Mouse (Mus musculus) neural tube, embryonic 11.5 days (tissue): ENCODE measurements around the gene Cd38. TPM values are rescaled to one million over a fixed set of nuclear protein-coding genes. Genes with fewer than 3 reads are reported as not detected.
A peak's percentile ranks its signal among the peaks of the same experiment; 100 is the strongest.
"Not testable (repeated sequence)": the region's sequence is repeated elsewhere in the genome, so short reads cannot be mapped to it uniquely, and the experiment has no call there.

ENCODE experiments used
- ATAC-seq: fragments of 200-750 bp; cut with Nextera tagmentation; 2 replicates; pipeline ENCODE4 v1.8.0; 2017; ENCODE audit warnings: moderate number of reproducible peaks, mild to moderate bottlenecking, moderate TSS enrichment, moderate library complexity; ENCODE audit not compliant: insufficient read depth, low FRiP score, low TSS enrichment
- DNase-seq: peaks from one replicate; pipeline ENCODE4 v3.0.0-alpha.2; 2015; ENCODE audit warnings: low spot score
- H3K27ac ChIP-seq: fragments of 300-500 bp; sonication (generic); 2 replicates; pipeline ENCODE4 v1.5.1; 2014; ENCODE audit warnings: low read depth, mild to moderate bottlenecking, low read length
- H3K27me3 ChIP-seq: fragments of 300-500 bp; sonication (generic); 2 replicates; pipeline ENCODE4 v1.6.1; 2014; ENCODE audit warnings: mild to moderate bottlenecking, low read length, mixed read lengths; ENCODE audit not compliant: control insufficient read depth, insufficient read depth
- H3K36me3 ChIP-seq: fragments of 300-500 bp; sonication (generic); 2 replicates; pipeline ENCODE4 v1.6.1; 2014; ENCODE audit warnings: mild to moderate bottlenecking, low read length, moderate library complexity, mixed read lengths; ENCODE audit not compliant: control insufficient read depth, insufficient read depth
- H3K4me1 ChIP-seq: fragments of 300-500 bp; sonication (generic); 2 replicates; pipeline ENCODE4 v1.6.1; 2014; ENCODE audit warnings: low read length, mixed read lengths; ENCODE audit not compliant: control insufficient read depth, insufficient read depth
- H3K4me2 ChIP-seq: fragments of 300-500 bp; sonication (generic); 2 replicates; pipeline ENCODE4 v1.6.1; 2014; ENCODE audit warnings: low read depth, mild to moderate bottlenecking, moderate library complexity
- H3K4me3 ChIP-seq: fragments of 300-500 bp; sonication (generic); 2 replicates; pipeline ENCODE4 v1.5.1; 2014; ENCODE audit warnings: low read depth, low read length
- H3K9ac ChIP-seq: fragments of 300-500 bp; sonication (generic); 2 replicates; pipeline ENCODE4 v1.6.1; 2014; ENCODE audit warnings: mild to moderate bottlenecking, low read length
- H3K9me3 ChIP-seq: fragments of 300-500 bp; sonication (generic); 2 replicates; pipeline ENCODE4 v1.6.1; 2016; ENCODE audit warnings: low read length; ENCODE audit not compliant: control insufficient read depth
- WGBS: fragments of 180-500 bp; shearing (Covaris S2); extraction: QIAGEN DNeasy Blood & Tissue Kit; methylation state at CpG from one replicate; pipeline ENCODE4 v1.1.7; 2014; 5-methylcytosine and 5-hydroxymethylcytosine counted together
- polyA plus RNA-seq: library from polyadenylated mRNA; unstranded; fragments of >200 nt; fragmentation: Nextera tagmentation; extraction: Ambion mirVana; gene quantifications from 2 replicates; pipeline ENCODE4 v1.2.1, GENCODE M21; 2014

Cd38 gene
- polyA plus RNA-seq, 1 experiment from 2014 or later: 9.9 TPM

GRCm38 (mm10) chr5:43895931-43896330 lies 27.6 kb downstream of the Cd38 start:
- ATAC-seq (no peak), DNase-seq (no peak)
- Histone ChIP-seq H3K27me3 (no peaks in the 10 kb centered on the region), H3K36me3 (no peaks in the 10 kb centered on the region), H3K9ac (no peak overlapping the region), H3K9me3 (no peaks in the 10 kb centered on the region), H3K27ac (peak overlapping the region; percentile 14; the same call in 1 of the 2 replicates), H3K4me2 (no peak overlapping the region), H3K4me1 (no peaks in the 10 kb centered on the region), H3K4me3 (no peak overlapping the region)
- 61% methylated on average over 3 of the region's 3 CpGs for WGBS

- 93% methylated on average over 3 of the region's 3 CpGs for WGBS
- H3K36me3 ChIP-seq: no peaks in the 10 kb centered on the region
Measured at GRCm38 (mm10) chr5:43904685-43905084, 36.3 kb downstream of the Cd38 start.

DNA sequence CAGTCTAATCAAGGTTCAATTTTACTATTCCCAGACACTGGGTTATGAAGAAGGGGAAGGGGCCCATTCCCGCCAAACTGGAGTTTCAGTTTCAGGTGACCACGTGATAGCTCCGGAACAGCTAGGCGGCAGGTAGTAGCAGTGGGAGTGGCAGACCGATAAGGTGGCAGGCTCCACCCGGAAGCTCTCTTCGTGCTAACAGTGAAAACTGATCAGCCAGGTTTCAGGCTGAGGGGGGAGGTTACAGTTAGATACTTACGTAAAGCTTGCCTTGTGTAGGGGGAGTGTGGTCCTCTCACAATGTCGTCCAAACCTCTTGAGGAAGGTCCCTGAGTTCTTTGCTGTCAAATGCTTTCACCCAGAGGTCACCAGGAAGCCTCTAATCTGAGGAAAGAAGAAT lies 40.9 kb downstream of the Cd38 start:
- Histone ChIP-seq H3K4me2 (no peak overlapping the region), H3K27me3 (no peaks in the 10 kb centered on the region), H3K4me1 (no peaks in the 10 kb centered on the region), H3K9me3 (no peaks in the 10 kb centered on the region), H3K36me3 (no peaks in the 10 kb centered on the region), H3K4me3 (no peak overlapping the region), H3K9ac (no peak overlapping the region), H3K27ac (no peak overlapping the region)
- 62% methylated on average over 9 of the region's 9 CpGs for WGBS
- ATAC-seq (no peak), DNase-seq (no peak)

More at GRCm38 (mm10) chr5:43904685-43905084, 36.3 kb downstream of the Cd38 start:
- no peak overlapping the region for H3K4me2 ChIP-seq
- H3K27ac ChIP-seq: no peak overlapping the region
- DNase-seq (no peak), ATAC-seq (no peak)
- no peak overlapping the region for H3K9ac ChIP-seq
- H3K4me1 ChIP-seq: no peaks in the 10 kb centered on the region
- H3K9me3 ChIP-seq: no peaks in the 10 kb centered on the region
- no peak overlapping the region for H3K4me3 ChIP-seq
- no peaks in the 10 kb centered on the region for H3K27me3 ChIP-seq

GRCm38 (mm10) chr5:43910006-43910405 lies 41.7 kb downstream of the Cd38 start:
- no peak for ATAC-seq
- no peaks in the 10 kb centered on the region for H3K4me1 ChIP-seq

GRCm38 (mm10) chr5:43912844-43913243 lies 44.5 kb downstream of the Cd38 start, which contains the start of gene Gm7879:
Gm7879 (plus strand) TSS chr5:43913144.
- not testable (repeated sequence) for H3K36me3 ChIP-seq, H3K27me3 ChIP-seq, H3K4me2 ChIP-seq, H3K27ac ChIP-seq, H3K4me3 ChIP-seq, H3K9ac ChIP-seq, DNase-seq, H3K4me1 ChIP-seq, H3K9me3 ChIP-seq, ATAC-seq
- 92% methylated on average over 4 of the region's 4 CpGs for WGBS

More at GRCm38 (mm10) chr5:43910006-43910405, 41.7 kb downstream of the Cd38 start:
- Histone ChIP-seq H3K27me3 (no peaks in the 10 kb centered on the region), H3K27ac (no peak overlapping the region), H3K9ac (no peak overlapping the region), H3K36me3 (no peaks in the 10 kb centered on the region), H3K9me3 (no peaks in the 10 kb centered on the region), H3K4me2 (no peak overlapping the region), H3K4me3 (no peak overlapping the region)
- DNase-seq: no peak
- 96% methylated on average over 6 of the region's 6 CpGs for WGBS

DNA sequence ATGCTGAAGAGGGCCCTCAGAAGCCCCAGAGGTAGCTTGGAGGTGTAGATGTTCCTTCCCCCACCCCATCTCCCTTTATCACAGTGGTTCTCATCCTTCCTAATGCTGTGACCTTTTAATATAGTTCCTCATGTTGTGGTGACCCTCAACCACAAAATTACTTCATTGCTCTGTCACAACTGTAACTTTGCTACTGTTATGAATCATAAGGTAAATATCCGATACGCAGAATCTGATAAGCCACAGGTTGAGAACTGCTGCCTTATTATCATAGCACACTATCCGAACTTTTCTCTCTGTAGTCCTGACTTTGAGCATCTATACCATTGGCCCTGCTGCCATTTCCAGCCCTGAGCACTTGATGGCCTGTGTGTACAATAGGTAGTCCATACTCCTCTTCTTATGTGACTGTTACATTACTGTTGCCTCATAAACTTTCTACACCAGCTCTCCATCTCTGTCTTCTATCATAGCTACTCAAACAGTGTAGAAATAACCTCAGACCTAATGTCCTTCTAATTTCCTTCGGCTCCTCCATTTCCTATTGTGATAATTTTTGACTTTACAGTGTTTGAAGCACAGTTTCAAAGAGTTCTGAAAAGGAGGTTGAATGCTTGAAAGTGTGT lies 47.0 kb downstream of the Cd38 start:
- H3K4me1 ChIP-seq: no peaks in the 10 kb centered on the region
- no peaks in the 10 kb centered on the region for H3K27me3 ChIP-seq
- no peak overlapping the region for H3K4me3 ChIP-seq
- no peak overlapping the region for H3K27ac ChIP-seq
- no peak for DNase-seq
- ATAC-seq: no peak
- H3K36me3 ChIP-seq: no peaks in the 10 kb centered on the region
- WGBS: 95% methylated on average over 4 of the region's 4 CpGs
- H3K9me3 ChIP-seq: no peaks in the 10 kb centered on the region
- no peak overlapping the region for H3K9ac ChIP-seq
- H3K4me2 ChIP-seq: no peak overlapping the region

DNA sequence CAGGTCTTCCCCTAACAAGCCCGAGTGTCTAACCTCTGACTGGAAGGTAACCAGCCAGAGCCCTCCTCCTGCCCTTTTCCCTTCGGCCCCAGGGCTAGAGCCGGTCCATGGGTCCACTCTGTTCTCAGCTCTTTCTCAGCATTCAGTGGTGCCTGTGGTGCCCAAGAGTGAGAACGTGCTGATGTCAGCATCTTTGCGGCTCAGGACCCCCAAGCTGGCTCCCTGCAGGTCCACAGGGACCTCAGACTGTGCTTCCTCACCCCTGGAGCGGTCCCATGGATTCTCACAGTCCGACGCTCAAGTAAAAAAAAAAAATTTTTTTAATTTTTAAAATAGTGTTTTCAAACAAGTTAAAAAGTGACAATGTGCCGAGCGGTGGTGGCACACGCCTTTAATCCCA lies 53.5 kb downstream of the Cd38 start:
- ATAC-seq (no peak), DNase-seq (no peak)
- no peaks in the 10 kb centered on the region for H3K27me3 ChIP-seq
- H3K4me2 ChIP-seq: no peak overlapping the region
- 92% methylated on average over 11 of the region's 11 CpGs for WGBS
- H3K9me3 ChIP-seq: no peaks in the 10 kb centered on the region
- H3K4me1 ChIP-seq: no peaks in the 10 kb centered on the region
- H3K36me3 ChIP-seq: no peaks in the 10 kb centered on the region
- H3K4me3 ChIP-seq: no peak overlapping the region
- H3K9ac ChIP-seq: no peak overlapping the region
- H3K27ac ChIP-seq: no peak overlapping the region

DNA sequence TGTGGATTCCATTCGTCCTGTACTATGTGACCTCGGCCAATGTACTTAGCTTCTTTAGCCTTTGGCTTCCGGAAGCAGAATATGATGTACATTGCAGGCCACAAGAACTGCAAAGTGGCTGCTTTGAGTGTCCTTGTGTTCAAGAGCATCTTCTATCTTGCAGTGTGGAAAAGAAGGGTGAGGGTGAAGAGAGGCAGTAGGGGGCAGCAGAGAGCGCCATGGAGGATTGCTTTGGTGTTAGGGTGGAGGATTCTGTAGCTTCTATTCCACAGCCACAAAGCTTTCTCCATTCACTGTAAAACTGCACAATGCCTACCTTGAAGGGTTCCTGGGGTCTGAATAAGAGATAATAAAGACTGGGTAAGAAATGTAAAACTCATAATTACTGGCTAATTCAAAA lies 55.6 kb downstream of the Cd38 start:
- Histone ChIP-seq H3K36me3 (no peaks in the 10 kb centered on the region), H3K27me3 (no peaks in the 10 kb centered on the region), H3K4me3 (no peak overlapping the region), H3K4me2 (no peak overlapping the region), H3K4me1 (no peaks in the 10 kb centered on the region), H3K9me3 (no peaks in the 10 kb centered on the region), H3K9ac (no peak overlapping the region), H3K27ac (no peak overlapping the region)
- ATAC-seq (no peak), DNase-seq (peak; percentile 58)
- 30% methylated on average over 4 of the region's 4 CpGs for WGBS

GRCm38 (mm10) chr5:43927729-43928128 lies 59.4 kb downstream of the Cd38 start:
- no peaks in the 10 kb centered on the region for H3K27me3 ChIP-seq
- no peak overlapping the region for H3K4me3 ChIP-seq
- H3K9ac ChIP-seq: no peak overlapping the region
- H3K36me3 ChIP-seq: no peaks in the 10 kb centered on the region
- no peaks in the 10 kb centered on the region for H3K9me3 ChIP-seq
- DNase-seq (no peak), ATAC-seq (no peak)
- H3K4me2 ChIP-seq: no peak overlapping the region
- H3K27ac ChIP-seq: no peak overlapping the region
- no peaks in the 10 kb centered on the region for H3K4me1 ChIP-seq
